Mouse (Mus musculus): Measurements from ENCODE around the gene 4933428G20Rik.

The 4933428G20Rik gene

DNA sequence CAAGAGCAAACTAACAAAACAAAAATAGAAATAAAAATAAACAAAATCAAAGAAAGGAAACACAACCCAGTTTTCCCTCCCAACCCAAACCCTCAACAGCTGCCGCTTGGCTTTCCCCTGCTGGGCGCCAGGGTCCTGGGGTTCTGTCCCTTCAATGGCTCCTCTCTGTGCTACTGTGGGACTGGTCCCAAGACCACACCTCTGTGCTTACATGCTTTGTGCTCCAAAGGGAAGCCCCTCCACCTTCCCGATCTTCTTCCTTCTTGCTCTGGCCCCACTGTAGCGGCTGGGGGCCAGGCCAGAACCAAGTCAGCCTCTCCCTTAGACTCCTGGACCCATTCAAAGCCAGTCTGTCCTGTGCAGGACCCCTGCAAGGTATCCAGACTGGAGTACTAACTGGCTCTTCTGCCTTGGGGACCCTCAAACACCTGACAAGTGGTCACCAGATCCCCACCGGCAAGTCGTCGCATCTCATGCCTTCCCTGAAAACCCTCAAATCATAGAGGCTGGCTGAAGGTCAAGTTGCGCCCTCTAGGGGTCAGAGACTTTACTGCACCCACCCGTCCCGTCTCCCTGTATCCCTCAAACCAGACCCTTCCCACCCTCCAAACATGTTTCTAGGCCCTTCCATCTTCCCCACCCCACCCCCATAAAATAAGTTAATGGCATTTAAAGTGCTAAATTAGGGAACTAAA is 11.0 kb upstream of the 4933428G20Rik start:
- in situ Hi-C loops (cut with MboI; ENCODE audit: unreplicated experiment in 2 of 2), result loop anchor here in 1 of 2 experiments (25.0 kb wide), 1 partner anchor 801 kb away; no protein-coding TSS in a partner anchor

DNA sequence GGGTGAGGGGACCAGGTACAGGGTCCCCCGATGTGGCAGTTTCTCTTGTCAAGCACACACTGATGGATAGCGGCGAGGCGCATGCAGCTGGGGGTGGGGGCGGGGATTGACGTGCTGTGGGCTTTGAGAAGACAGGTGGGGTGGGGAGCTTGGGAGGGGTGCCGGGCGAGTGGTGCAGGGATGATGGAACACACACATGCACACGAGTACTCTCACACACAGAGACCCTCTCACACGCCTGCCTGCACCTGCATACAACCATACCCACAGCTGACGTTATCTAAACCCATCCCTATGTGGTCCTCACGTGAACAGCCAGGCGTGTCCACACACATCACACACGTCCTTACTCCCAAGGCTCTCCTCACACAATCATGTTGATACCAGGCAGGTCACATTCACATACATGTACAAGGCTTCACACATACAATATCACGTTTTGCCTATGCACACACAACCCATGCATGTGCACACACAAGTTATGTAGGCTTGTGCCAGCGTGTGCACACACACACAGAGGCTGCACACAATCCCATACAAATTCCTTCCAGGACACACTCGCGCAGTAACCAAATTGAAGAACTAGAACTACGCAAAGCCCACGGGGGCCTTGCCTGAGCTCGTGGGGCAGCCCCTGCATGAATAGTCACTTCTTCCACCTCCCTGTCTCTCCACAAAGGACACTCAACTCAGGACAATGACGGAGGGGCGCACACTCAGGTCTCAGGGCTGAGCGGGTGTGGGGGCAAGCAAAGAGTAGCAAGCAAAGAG is 9.8 kb upstream of the 4933428G20Rik start:
- in situ Hi-C loops (cut with MboI; ENCODE audit: unreplicated experiment in 2 of 2), result loop anchor here in 1 of 2 experiments (25.0 kb wide), 1 partner anchor 802 kb away; no protein-coding TSS in a partner anchor

DNA sequence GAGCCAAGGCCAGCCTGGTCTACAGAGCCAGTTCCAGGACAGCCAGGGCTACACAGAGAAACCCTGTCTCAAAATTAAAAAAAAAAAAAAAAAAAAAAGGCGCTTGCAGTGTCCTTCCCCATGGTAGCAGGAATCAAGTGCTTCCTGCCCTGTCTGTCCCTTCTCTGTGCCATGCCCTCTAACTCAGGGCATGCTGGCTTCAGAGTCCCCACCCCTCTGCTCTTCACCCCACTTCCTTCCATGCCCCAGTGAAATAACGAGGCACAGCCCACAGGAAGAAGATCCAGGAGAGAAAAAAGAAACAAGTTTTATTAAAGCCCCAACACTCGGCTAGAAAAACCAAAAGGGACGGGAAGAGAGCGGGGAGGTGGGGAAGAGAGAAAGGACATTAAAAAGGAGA is 8.9 kb upstream of the 4933428G20Rik start:
- in situ Hi-C loops (cut with MboI; ENCODE audit: unreplicated experiment in 2 of 2), result loop anchor here in 1 of 2 experiments (25.0 kb wide), 1 partner anchor 803 kb away; no protein-coding TSS in a partner anchor

GRCm38 (mm10) chr11:97508198-97508597 is 8.1 kb upstream of the 4933428G20Rik start:
- in situ Hi-C loops (cut with MboI; ENCODE audit: unreplicated experiment in 2 of 2), result loop anchor here in 1 of 2 experiments (25.0 kb wide), 1 partner anchor 804 kb away; no protein-coding TSS in a partner anchor

GRCm38 (mm10) chr11:97506331-97506730 is 6.2 kb upstream of the 4933428G20Rik start:
- in situ Hi-C loops (cut with MboI; ENCODE audit: unreplicated experiment in 2 of 2), result loop anchor here in 1 of 2 experiments (25.0 kb wide), 1 partner anchor 806 kb away; no protein-coding TSS in a partner anchor

- in situ Hi-C loops (cut with MboI; ENCODE audit: unreplicated experiment in 2 of 2), result loop anchor here in 1 of 2 experiments (25.0 kb wide), 1 partner anchor 807 kb away; no protein-coding TSS in a partner anchor
Observed at GRCm38 (mm10) chr11:97505784-97506183, 5.6 kb upstream of the 4933428G20Rik start.

- in situ Hi-C loops (cut with MboI; ENCODE audit: unreplicated experiment in 2 of 2), result loop anchor here in 1 of 2 experiments (25.0 kb wide), 1 partner anchor 809 kb away; no protein-coding TSS in a partner anchor
Observed at GRCm38 (mm10) chr11:97502846-97503245, 2.7 kb upstream of the 4933428G20Rik start.

GRCm38 (mm10) chr11:97502383-97502782 is 2.2 kb upstream of the 4933428G20Rik start:
- in situ Hi-C loops (cut with MboI; ENCODE audit: unreplicated experiment in 2 of 2), result loop anchor here in 1 of 2 experiments (25.0 kb wide), 1 partner anchor 810 kb away; no protein-coding TSS in a partner anchor

DNA sequence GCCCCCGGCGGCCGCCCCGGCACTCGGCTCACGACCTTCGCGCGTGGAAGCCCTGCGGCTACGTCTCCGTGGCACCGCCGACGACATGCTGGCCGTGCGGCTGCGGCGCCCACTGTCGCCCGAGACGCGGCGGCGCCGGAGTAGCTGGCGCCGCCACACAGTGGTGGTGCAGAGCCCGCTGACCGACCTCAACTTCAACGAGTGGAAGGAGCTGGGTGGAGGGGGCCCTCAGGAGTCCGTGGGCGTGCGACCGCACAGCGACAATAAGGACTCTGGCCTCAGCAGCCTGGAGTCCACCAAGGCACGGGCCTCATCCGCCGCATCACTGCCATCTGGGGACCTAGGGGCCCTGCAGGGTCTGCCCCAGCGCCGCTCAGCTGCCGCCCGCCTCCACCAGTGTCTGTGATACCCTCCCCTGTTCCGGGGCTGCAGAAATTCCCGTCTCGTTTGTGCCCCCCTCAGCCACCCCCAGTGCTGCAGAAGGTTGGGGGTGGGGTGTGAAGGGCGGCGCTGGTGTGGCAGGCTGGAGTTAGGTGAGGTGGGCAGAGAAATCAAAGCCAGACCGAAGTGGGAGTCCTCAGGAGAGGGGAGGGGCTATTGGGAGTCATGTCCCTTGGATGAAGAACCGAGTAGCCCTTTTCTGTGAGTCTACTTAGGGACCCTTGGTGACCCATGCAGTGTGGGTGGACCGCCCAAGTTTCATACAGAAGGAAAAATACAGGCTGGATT is 744 bp upstream of the 4933428G20Rik start:
- in situ Hi-C loops (cut with MboI; ENCODE audit: unreplicated experiment in 2 of 2), result loop anchor here in 1 of 2 experiments (25.0 kb wide), 1 partner anchor 811 kb away; no protein-coding TSS in a partner anchor

DNA sequence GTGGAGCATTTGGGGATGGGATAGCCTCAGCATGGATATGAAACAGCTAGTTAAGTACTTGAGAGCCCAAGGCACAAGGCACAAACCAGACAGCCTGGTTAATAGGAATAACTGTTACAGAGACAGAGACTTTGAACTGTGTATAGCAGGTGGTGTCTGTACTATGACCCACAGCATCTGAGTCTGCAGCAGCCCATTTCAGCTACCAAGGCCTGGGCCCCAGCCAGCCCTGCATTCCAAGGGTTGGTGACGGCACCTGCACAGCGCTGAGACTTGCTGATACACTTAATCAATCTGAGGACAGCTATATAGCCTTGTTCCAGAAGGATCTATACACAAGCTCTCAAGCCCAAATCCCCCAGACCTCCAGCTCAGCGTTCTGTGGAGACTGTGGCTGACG is 2.6 kb downstream of the 4933428G20Rik start:
- in situ Hi-C loops (cut with MboI; ENCODE audit: unreplicated experiment in 2 of 2), result no loop called here

GRCm38 (mm10) chr11:97492836-97493235 is 7.3 kb downstream of the 4933428G20Rik start:
- in situ Hi-C loops (cut with MboI; ENCODE audit: unreplicated experiment in 2 of 2), result no loop called here

- in situ Hi-C loops (cut with MboI; ENCODE audit: unreplicated experiment in 2 of 2), result no loop called here
Observed at GRCm38 (mm10) chr11:97491640-97492039, 8.5 kb downstream of the 4933428G20Rik start.

DNA sequence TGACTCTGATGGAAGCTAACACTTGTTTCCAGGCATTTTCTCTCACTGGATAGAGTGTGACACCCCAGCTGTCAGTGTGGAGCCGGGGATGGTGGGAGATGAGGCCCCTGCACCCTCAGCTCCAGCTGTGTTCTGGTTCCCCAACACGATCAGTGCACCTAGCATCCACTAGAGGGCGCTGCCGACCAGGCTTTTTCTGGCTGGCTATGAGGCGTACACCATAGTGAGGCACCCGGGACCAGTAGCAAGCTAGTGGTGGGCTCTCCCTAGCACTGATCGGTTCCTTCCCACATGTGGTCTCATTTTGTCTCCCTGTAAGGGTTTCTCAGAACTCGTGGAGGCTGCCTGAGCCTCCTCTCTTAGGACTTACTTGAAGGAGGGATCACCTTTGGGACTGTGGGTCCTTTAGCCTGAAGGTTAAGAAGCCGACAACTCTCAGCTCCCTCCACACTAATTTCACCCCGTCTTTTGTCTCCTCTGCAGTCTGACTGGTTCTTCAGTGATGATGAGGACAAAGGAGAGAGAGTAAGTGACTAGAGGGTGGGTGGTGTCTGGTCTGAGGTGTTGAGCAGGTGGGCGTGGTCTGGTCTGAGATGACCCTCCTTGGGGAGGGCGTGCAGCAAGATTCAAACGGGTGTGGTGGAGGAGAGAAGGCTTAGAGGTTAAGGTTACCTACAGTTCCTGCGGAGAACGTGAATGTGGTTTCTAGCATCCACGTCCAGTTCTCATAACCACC is 10.4 kb downstream of the 4933428G20Rik start:
- in situ Hi-C loops (cut with MboI; ENCODE audit: unreplicated experiment in 2 of 2), result loop anchor here (5.0 kb wide), 3 partner anchors 68 to 208 kb away; partner anchors contain the start of gene Srcin1 (in 1 of the 2)

GRCm38 (mm10) chr11:97487656-97488055 is 12.5 kb downstream of the 4933428G20Rik start:
- in situ Hi-C loops (cut with MboI; ENCODE audit: unreplicated experiment in 2 of 2), result loop anchor here (5.0 kb wide), 3 partner anchors 70 to 210 kb away; partner anchors contain the start of gene Srcin1 (in 1 of the 2)

DNA sequence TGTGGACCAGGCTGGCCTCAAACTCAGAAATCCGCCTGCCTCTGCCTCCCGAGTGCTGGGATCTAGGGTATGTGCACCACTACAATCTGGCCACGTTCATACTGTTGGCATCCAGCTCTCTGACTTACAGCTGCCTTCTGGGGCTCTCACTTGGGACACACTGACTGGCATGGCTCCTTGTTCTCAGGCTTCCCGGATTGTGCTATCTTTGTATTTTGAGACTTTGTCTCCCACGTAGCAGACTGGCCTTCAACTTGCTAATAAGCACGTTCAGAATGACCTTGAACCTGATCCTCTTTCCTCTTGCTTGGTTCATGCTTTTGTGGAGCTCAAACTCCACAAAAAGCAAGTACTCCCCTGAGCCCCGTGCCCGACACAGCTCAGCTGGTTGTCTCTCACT is 14.5 kb downstream of the 4933428G20Rik start:
- in situ Hi-C loops (cut with MboI; ENCODE audit: unreplicated experiment in 2 of 2), result loop anchor here (5.0 kb wide), 3 partner anchors 72 to 212 kb away; partner anchors contain the start of gene Srcin1 (in 1 of the 2)

GRCm38 (mm10) chr11:97479824-97480223 is 20.3 kb downstream of the 4933428G20Rik start:
- in situ Hi-C loops (cut with MboI; ENCODE audit: unreplicated experiment in 2 of 2), result loop anchor here (5.0 to 10.0 kb wide), 2 partner anchors 142 to 215 kb away; no protein-coding TSS in a partner anchor

DNA sequence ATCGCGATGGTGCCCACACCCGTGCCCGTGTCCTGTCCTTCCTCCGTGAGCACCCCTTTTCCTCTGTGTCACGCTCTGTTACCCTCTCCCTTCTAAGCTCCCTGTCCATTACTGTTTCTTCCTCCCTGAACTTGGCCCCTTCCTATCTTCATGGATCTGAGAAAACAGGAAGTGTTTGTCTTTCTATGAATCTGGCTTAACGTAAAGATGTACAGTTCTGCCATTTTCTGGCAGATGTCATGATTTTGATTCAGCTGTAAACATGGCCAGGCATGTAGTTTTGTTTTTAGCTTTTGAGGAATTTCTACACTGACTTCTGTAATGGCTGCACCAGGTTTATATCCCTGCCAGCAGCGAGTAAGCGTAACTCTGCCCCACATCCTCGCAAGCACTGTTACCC is 21.1 kb downstream of the 4933428G20Rik start:
- in situ Hi-C loops (cut with MboI; ENCODE audit: unreplicated experiment in 2 of 2), result loop anchor here (5.0 to 10.0 kb wide), 2 partner anchors 143 to 216 kb away; no protein-coding TSS in a partner anchor

GRCm38 (mm10) chr11:97478345-97478744 is 21.8 kb downstream of the 4933428G20Rik start:
- in situ Hi-C loops (cut with MboI; ENCODE audit: unreplicated experiment in 2 of 2), result loop anchor here (5.0 to 10.0 kb wide), 2 partner anchors 144 to 216 kb away; no protein-coding TSS in a partner anchor

DNA sequence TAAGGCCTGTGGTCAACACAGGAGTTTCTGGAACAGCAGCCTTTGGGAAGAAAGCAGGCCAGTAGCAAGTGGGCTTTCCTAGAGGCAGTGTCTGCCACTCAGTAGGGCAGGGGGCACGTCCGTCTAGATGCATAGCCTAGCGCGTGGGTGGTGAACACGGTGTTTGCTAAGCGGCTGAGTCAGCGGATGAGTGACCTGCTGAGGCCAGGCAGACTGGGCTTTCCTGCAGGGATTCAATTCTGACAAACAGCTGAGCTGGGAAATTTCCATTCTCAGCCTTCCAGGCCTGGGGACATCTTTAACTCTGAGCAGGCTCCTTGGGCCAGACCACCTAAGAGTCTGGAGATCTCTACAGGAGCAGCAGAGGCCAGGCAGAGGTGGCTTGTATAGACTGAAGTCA is 22.7 kb downstream of the 4933428G20Rik start:
- in situ Hi-C loops (cut with MboI; ENCODE audit: unreplicated experiment in 2 of 2), result loop anchor here (5.0 to 10.0 kb wide), 2 partner anchors 145 to 217 kb away; no protein-coding TSS in a partner anchor

All from v-Abl transformed pro-B cells (cell line).